Mouse (Mus musculus): ENCODE data around the gene Il13.

The Il13 gene

DNA sequence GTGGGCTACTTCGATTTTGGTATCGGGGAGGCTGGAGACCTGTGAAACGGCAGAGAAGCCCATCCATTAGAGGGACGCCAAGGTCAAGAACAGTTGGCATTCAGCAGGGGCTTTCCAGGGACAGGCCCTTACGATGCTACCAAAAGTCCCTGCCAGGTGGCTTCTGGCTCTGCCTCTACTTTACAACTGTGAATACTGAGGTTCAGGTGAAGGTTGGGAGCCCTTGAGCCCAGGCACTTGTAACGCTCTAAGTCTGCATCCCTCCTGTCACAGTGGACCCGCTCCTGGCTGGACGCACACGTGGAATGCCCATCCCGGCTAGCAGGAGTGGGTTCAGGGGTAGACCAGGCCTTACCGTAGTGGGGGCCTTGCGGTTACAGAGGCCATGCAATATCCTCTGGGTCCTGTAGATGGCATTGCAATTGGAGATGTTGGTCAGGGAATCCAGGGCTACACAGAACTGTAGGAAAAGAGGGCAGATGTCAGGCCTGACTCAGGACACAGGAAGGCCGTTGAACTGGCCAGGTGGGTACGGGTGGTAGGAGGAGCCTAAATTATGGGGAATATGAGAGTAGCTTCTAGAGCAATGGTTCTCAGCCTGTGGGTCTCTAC lies 2.3 kb downstream of the Il13 start:
- in situ Hi-C loops (cut with MboI), result no loop called here

DNA sequence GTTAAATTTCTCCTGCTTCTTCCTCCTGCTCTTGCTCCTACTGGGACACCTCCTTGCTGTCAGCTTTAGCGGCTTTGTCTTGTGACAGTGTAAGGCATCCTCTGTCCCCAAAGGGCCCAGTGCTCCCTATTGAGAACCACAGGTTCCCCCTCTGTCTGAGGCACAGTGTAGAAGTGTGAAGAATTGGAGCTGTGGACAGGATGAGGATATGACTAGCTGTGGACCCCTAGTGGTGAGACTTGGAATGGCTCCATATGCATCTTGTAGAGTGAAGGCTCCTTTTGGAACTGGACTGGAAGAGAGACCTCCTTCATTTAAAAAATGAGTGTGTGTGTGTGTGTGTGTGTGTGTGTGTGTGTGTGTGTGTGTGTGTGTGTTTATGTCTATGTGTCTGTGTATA lies 6.6 kb downstream of the Il13 start:
- in situ Hi-C loops (cut with MboI), result loop anchor here (5.0 kb wide), 1 partner anchor 36 kb away; no protein-coding TSS in a partner anchor

DNA sequence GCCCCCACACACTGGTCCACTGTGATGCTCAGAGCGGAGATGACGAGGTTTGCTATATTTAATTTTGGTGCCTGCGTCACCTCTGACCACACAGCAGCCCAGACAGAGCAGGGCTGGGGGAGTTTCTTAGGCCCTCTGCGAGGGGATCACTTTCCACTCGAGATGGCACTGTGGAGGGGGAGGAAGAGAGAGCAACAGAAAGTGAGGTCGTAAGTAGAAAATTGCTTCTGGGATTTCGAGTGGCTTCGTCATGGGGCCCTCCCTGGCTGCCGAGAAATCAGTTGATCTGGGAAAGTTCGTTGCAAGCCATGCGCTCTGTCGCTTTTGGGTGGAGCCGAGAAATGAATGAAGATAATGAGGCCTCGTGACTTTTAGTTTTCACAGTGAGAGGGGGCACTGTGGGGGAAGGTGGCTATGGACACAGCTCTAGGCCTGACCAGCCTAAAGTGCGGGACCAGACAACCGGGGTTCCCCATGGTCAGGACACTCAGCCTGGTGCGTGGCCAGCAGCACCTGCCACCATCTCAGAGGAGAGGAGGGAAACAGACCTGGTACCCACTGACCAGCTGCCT lies 7.6 kb downstream of the Il13 start:
- in situ Hi-C loops (cut with MboI), result loop anchor here (5.0 kb wide), 1 partner anchor 35 kb away; no protein-coding TSS in a partner anchor

DNA sequence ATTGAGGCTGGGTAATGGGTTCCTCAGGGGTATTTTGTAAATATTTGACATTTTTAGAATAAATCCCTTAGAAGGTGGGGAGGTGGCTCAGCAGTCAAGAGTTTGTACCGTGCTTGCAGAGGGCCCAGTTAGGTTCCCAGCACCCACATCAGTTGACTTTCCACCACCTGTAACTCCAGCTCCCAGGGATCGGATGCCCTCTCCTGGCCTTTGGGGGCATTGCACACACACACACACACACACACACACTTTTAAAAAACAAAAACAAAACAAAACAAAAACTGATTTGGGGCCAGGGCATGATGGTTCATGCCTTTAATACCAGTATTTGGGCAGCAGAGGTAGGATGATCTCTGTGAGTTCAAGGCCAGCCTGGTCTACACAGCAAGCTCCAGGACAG lies 10.4 kb downstream of the Il13 start:
- in situ Hi-C loops (cut with MboI), result no loop called here

DNA sequence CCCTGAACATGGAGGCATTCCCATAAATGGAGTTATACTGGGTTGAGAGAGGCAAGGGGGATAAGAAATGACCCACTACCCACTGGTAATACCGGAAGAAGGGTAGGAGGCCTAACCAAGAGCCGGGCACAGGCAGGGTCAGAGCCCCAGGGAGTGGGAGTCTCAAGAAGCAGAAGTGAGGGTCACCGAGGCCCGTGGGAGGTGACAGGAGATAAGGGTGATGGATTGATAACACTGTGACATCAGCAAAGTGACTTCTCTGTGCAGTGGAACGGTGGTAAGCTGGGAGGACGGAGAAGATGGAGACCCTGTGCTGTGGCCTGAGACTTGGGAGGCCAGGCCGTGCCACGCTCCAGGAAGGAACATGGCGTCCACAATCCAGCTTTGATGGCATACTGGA lies 10.9 kb downstream of the Il13 start:
- in situ Hi-C loops (cut with MboI), result no loop called here

DNA sequence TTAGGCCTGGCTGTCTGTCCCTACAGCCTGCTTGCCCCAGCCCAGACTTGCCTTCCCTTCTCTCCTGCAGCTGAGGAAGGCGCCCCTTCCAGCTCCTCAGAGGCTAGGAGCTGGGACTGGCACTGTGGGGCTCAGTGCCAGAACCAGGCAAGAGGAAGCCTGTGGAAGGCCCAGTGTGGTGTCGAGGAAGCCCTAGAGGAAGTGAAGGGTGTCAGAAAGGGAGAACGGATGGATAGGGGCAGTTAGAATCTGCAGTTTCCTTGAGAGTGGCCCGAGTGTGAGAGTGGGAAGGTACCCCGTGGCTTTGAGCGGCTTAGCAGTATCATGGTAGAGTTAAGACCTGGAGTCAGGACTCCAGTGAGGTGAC lies 12.1 kb downstream of the Il13 start:
- in situ Hi-C loops (cut with MboI), result no loop called here

DNA sequence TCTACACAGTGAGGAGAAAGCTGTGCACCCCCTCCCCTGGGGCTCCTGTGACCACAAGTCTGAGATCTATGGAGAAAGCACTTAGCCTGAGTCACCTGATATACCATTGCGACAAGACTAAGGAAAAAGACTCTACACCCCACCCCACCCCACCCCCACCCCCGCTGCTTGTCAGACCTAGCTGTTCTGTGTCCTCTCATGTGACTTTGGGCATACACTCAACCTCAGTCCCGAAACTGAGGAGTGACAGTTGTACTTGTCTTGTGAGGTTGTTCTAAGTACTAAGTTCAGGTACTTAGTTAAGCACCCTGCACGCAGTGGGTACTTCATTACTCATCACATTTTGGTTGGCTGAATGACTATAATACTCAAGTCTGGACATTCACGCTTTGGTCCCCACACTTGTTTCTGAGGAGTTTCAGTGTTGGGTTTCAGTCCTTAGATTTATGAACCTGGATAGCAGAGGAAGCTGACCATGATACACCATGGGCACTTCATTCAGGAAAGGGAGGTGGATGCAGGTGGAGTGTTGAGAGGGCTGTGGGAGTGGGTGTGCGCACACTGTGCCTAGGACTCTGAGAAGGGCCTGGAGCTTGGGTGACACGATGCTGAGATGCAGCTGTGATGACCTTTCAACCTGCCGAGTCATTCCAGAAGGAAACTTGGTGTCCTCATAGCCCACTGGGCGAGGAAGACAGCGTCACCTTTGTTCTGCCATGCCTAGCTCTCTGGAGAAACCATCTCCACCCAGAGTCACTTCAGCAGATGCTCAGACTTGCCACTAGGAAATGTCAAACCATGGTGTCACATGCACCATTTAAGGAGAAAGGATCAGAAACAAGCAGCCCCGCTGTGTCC lies 12.7 kb downstream of the Il13 start:
- in situ Hi-C loops (cut with MboI), result no loop called here

DNA sequence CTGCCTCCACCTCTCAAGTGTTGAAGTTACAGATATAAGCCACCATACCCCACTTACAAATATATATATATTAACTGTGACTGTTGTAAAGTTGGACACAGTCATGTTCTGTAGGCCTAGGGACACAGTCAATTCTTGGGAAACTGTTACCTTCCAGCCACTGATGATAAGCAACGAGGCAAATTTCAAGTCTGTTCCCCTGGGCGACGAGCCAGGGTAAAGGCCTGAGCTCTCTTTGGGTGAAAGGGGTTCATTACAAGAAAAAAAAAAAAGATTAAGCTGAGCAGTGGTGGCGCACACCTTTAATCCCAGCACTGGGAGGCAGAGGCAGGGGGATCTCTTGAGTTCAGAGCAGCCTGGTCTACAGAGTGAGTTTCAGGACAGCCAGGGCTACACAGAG lies 14.4 kb downstream of the Il13 start:
- in situ Hi-C loops (cut with MboI), result no loop called here

DNA sequence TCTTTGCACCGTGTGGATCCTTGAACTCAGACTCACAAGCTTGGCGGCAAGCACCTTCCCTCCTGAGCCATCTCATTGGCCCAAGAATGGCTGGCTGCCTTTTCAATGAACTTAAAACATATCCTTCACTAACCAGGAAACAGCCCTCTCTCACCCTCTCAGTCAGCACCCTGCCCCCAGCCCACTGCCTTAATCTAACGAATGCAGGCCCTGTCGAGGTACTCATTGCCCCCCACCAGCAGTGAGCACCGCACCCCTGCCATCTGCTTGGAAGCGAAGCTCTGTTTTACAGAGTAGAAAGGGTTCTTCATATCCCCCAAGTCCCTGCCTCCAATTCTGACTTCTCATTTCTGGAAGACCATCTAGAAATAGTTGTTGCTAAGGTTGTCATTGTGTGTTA lies 15.1 kb downstream of the Il13 start:
- in situ Hi-C loops (cut with MboI), result no loop called here

DNA sequence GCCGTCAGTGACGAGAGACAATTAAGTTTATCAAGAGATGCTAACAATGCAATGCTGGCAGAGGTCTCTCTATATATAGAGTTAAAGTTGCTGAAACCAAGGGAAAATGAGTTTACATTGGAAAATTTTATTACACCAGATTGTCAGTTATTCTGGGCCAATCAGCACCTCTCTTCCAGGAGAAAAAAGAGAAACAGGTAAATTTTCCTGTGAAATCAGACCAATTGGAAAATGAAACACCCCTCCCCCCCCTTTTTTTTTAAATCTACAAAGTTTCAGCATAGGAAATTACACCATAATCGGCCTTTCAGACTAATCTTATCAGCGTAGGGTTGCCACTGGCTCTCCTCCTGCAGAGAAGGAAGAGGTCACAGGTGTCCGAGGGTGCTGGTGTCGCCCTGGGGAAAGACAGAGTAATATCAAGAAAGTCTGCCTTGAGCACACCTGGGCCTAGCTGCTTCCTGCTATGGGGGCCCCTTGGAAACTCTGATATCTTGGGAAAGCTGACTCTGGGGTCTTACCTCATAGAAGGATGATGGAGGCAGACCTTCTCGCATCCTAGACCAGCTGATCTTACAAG lies 15.8 kb downstream of the Il13 start, which contains the start of gene Il4:
Gene Il4, minus strand, starts transcription at position 51 of the 580 bp plus-strand sequence.
- in situ Hi-C loops (cut with MboI), result no loop called here

DNA sequence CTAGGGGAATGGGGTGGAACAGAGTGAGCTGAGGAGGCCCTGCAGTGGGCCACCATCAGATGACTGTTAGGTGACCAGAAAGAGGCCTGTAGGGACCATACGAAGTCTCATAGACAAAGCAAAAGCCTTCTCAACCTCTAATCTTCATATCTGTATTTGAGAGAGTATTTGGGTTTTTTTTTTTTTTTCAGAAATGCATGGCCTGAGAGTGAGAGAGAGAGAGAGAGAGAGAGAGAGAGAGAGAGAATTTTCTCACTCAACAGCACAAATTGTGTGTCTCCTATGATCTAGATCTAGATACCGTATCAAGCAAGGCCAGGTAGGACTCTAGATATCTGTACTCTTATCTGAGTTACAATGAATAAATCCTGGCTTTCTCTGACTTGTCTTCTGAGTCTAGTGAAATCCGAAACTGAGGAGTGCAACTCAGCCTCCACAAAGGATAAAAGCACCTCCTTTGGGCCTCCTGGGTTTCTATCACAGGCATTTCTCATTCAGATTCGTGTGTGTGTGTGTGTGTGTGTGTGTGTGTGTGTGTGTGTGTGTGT lies 16.9 kb downstream of the Il13 start:
- in situ Hi-C loops (cut with MboI), result no loop called here

DNA sequence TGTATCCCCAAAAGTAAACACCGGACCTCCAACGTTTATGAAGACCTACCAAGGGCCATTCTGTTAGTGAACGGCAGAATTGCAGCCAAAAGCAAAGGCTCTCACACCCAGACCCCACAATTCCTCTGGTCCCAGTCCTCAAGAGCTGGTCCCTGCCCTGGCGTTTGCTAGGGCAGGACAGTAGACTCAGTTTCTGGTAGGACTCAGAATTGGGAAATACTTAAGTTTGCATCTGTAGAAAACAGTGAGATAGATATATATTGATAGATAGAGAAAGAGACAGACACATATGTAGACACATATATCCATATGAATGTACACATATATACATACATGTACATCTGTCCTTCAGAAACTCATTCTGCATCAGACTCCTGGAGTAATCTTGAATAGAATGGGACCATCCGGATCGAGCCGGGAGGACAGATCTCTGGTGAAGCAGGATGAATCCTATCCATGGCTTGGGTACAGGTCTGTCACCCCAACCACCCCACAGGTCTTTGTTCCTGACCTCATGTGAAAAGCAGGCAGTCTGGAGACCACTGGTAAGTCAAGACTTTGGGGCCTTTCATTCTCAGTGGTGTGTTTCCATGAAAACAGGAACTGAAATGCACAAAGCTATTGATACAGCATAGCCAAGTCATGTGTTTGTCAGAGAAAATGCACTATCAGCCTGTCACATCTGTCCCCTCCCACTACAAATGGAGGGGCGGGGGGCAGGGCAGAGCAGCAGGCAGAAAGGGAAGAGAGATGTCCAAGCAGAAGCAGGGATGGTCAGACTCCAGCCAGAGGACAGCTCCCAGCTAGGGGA lies 17.5 kb downstream of the Il13 start:
- in situ Hi-C loops (cut with MboI), result no loop called here

DNA sequence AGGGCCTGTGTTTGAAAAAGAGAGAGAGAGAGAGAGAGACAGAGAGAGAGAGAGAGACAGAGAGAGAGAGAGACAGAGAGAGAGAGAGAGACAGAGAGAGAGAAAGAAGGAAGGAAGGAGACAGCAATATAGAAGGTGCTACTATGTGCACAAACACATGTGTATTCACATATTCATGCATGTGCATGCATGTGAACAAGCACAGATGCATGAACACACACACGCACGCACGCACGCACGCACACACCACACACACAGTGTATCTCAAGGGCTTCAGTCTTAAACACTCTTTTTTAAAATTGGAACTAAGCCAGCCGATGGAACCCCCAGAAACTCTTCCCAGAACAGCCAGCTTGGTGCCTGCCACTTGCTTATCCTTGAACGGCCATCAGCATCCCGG lies 18.9 kb downstream of the Il13 start:
- in situ Hi-C loops (cut with MboI), result no loop called here

DNA sequence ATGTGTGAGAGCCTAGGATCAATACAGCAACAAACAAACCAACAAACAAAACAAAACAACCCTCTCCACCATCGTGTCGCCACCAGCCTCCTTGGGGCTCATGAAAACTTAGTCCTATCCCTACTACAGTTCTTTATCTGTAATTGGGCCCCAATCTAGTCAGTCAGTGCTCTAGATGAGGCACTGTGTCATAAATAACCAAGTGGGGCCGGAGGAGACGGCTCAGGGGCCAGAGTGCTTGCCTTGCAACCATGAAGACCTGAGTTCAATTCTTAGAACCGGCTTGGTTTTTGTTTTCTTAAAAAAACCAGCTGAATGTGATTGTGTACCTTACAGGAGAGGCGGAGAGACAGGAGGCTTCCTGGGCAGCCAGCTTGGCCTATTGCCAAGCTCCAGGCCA lies 19.3 kb downstream of the Il13 start:
- in situ Hi-C loops (cut with MboI), result no loop called here

DNA sequence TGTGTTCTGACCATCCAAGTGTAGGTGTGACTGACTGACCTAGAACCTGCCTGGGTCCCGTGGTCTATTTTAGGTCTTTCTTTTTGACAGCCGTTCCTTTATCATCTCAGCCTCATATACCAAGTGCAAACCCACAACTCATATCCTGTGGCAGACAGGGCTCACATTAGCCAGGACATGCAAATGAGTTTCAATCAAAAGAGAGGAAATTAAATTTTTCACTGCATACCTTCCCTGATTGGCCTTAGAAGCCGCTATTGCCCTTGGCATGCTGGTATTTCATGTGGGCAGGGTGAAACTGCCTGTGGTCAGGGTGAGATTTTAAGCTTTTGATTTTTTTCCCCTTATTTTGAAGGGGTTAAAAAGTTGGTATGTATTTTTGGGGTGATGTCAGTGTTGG lies 24.8 kb downstream of the Il13 start:
- in situ Hi-C loops (cut with MboI), result no loop called here

DNA sequence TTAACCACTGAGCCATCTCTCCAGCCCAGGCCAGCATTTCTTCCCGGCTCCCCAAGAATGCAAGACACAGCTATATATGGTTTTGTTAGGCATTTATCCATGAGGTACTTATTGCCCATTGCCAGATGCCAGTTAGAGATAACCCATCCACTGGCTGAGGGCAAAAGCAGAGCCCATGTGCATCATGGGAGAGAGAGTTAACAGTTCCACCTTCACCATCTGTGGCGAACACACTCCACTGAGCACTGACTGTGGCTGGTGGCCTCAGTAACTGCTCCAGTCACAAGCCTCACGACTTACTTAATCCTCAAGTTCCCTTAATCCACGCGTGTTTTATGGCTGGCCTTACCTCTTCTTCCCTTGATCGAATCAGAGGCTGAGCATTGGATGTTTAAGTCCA lies 25.3 kb downstream of the Il13 start:
- in situ Hi-C loops (cut with MboI), result no loop called here

DNA sequence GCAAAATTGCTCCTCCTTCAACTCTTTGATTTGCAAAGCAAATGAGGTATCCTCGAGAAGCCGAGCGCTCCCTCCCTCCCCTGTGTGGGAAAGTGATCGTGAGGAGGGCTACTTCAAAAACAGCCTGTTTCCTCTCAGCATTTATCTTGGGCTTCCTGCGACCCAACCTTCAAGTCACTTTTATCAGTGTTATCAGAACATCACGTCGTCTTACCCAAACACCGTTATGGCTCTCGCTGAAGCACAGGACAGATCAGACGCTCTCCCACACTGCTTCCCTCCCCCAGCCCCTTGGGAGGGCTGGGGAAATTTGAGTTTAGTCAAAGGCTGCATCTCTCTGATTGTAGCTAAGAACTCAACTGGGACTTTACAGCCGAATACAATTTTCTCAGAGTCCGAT lies 28.9 kb downstream of the Il13 start:
- in situ Hi-C loops (cut with MboI), result no loop called here

DNA sequence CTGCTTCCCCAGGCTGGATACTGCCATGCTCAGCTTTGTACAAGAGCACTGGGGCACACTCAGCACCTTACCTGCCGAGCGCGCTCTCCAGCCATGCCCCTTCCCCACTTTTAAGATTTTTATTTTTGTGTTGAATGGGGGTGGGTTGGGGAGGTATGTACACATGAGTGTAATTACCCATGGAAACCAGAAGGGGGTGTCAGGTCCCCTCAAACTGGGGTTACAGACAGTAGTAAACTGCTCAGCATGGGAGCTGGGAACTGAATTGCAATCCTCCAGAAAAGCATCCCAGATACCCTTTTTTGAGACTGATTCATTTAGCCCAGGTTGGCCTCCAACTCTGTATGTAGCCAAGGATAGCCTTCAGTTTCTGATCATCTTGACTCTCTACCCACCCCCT lies 29.5 kb downstream of the Il13 start:
- in situ Hi-C loops (cut with MboI), result no loop called here

DNA sequence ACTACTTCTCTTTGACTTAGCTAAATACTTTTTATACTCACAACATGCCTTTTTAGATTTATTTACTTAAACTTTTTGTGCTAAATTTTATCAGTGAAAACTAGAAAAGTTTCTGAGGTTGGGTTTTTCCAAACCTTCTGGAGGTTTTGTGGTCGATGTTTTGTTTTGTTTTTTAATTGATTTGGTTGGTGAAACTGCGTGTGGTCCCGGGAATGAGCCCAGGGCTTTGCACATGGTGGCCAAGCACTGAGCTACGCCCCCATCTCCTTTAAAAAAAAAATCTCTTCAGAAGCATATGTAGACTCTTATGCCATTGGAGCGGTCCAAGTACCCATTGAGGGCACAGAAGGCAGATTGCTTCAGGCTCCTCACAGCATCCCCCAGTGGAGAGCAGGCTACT lies 43.4 kb downstream of the Il13 start:
- in situ Hi-C loops (cut with MboI), result loop anchor here (5.0 kb wide), 1 partner anchor 36 kb away; no protein-coding TSS in a partner anchor

DNA sequence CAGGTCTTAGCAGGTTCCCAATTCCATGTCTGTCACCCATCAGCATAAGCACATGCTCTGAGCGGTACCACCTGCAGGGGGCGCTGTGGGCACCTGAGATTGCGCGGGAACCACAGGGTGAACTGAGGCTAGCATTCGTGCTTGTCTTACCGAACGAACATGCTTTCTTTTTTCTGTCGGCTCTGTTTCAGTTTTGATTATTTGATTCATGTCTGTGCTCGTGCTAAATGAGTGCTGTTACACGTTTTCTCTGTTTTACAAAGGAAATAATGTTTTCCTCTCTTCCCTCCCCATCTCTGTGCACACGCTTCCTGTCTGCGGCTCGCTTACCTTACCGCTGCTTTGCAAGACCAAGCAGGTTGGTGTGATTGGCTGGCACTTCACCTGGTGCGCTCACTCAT lies 44.1 kb downstream of the Il13 start:
- in situ Hi-C loops (cut with MboI), result loop anchor here (5.0 kb wide), 1 partner anchor 37 kb away; no protein-coding TSS in a partner anchor

DNA sequence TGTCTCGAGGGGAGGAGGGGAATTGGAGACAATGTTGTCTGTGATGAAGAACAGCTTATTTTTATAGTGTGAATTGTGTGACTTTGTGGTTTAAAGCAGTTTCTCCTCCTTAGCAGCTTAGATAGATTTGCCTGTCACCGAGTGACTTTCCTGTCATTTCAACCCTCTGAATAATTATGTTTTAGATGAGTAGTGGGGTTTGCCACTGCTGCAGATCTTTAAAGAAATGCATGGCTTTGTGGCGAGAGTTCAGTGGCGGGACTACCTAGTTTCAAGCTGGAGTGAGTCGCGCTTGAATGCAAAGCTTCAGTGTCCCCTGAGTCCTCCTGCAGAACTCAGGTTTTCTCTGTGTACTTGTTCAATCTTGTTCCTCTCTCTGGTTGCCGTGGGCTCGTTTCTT lies 46.2 kb downstream of the Il13 start:
- in situ Hi-C loops (cut with MboI), result no loop called here

DNA sequence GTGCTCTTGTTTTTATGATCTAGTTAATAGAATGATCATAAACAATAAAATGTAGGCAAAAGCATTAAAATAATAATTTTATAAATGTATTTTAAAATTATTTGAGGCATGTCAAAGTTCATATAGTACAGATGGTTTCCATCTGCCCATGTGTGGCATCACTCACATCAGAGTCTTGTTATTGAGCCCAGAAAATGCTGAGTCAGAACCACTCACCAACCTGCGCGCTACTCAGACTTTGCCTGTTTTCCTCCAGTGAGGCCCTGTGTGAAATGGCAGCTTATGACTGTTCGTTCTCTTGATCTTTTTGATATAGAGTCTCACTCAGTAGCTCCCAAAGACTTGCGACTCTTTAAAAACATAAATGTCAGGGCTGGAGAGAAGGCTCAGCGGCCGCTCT lies 49.0 kb downstream of the Il13 start:
- in situ Hi-C loops (cut with MboI), result no loop called here
